Mouse (Mus musculus): ENCODE measurements at regions not wholly inside any gene's neighbourhood (a gene's known extent, or its start where the extent isn't known, plus 50 kb on each side); places are given as distances from the start of the nearest gene placed in this dataset.

DNA sequence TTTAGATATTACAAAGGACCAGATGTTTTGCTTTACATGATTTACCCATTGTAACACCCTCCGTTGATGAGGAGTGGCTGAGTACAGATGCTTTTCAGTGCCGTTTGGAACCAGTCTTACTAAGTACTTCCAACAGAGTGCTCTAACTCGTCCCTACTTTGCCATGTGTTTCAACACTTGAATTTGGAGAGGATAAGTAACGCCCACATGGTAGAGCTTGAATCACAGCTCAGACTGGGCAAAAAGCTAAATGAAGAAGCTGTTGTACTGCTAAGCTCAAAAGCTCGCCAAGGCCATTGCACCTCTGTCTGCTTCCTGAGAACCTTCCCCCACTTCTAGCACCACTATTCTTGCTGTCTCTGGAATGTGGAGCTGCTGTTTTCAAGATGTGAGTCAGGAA is 471.1 kb downstream of the Nfib start:
- H3K9me3 ChIP-seq (replicated peaks) = peaks cover 4% of the 10 kb centered on the region; the same call in 1 of the 2 replicates
- peak overlapping the region; percentile 21 for H3K27ac ChIP-seq
- no peak overlapping the region for H3K4me3 ChIP-seq
- H3K27me3 ChIP-seq = no peaks in the 10 kb centered on the region
- H3K9ac ChIP-seq = no peak overlapping the region
- no peak for ATAC-seq (replicated peaks; ENCODE audit: insufficient number of reproducible peaks, insufficient read depth, low FRiP score, low read depth)
- peaks cover 6% of the 10 kb centered on the region; the same call in 1 of the 2 replicates for H3K4me1 ChIP-seq (replicated peaks)
- no peak overlapping the region for H3K4me2 ChIP-seq
- no peaks in the 10 kb centered on the region for H3K36me3 ChIP-seq
- 56% methylated on average over 5 of the region's 5 CpGs for WGBS

DNA sequence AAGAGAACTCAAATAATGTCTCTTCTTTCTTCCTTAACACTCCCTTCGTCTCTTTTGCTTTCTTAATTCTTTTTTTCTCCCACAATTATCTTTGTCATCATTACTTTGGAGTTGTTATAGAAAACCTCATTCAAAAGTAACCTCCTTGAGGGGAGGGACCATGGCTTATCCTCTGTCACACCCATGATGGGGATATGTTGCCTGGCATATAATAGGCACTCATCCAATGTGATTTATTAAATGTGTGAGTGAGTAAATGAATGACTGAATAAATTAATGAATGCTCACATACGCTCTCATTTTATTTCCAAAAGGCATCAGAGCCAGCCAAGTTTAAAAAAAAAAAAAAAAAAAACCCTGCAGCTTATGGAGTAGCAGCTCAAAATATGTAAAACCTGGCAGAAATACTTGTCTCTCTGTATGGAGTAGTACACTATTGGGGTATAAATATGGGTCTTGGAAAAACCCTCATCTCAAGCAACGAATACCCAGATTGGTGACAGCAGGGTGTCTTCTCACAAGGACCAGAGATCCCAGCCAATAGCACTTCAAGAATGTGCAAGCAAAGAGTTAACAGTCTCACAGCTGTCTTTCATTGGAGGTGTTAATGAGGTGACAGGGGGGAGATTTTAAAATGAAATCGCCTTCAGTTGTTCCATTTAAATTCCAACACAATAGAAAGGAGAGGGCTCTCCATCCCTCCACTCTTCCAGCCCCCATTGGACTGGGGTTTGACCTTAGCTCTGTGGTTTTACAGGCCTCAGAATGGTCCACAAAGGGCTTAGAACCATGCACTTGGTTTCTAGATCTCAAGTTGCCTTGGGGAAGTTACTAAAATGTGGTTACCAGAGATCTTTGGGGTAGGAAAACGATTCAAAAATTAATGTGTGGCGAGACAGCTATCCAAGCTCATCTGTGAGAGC is 479.1 kb downstream of the Nfib start:
- H3K9me3 ChIP-seq (replicated peaks) = no peaks in the 10 kb centered on the region
- H3K27ac ChIP-seq = no peak overlapping the region
- no peaks in the 10 kb centered on the region for H3K4me1 ChIP-seq (replicated peaks)
- no peak overlapping the region for H3K4me3 ChIP-seq
- no peaks in the 10 kb centered on the region for H3K36me3 ChIP-seq
- no peaks in the 10 kb centered on the region for H3K27me3 ChIP-seq
- WGBS = 56% methylated on average over 6 of the region's 6 CpGs
- ATAC-seq (replicated peaks; ENCODE audit: insufficient number of reproducible peaks, insufficient read depth, low FRiP score, low read depth) = no peak
- H3K4me2 ChIP-seq = no peak overlapping the region
- H3K9ac ChIP-seq = no peak overlapping the region

DNA sequence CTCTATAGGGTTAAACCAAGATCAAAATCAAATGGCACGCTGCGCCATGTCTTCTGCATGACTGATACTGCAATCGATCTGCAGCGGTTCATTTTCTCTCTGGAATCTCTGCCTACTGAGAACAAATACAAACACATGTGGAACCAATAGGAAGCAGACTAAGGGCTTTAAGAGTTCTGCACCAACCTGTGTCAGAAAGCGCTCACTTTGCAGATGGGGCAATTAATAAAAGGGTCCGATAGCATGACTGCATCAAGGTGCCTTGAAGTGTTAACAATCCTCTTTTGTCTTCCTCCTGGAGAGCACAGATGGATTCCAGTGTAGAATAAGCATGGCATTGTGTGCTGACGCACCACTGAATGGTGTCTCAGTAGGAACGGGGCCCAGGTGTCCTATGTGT is 484.8 kb downstream of the Nfib start:
- H3K4me2 ChIP-seq = no peak overlapping the region
- H3K9ac ChIP-seq = no peak overlapping the region
- H3K4me3 ChIP-seq = no peak overlapping the region
- H3K9me3 ChIP-seq (replicated peaks) = no peaks in the 10 kb centered on the region
- ATAC-seq (replicated peaks; ENCODE audit: insufficient number of reproducible peaks, insufficient read depth, low FRiP score, low read depth) = no peak
- 0 out of 2 replicates have a peak, but pooled peaks cover 5% of the 10 kb centered on the region for H3K4me1 ChIP-seq (replicated peaks)
- H3K27me3 ChIP-seq = no peaks in the 10 kb centered on the region
- 82% methylated on average over 8 of the region's 8 CpGs for WGBS
- H3K36me3 ChIP-seq = no peaks in the 10 kb centered on the region
- peak overlapping the region; percentile 45; the same call in 1 of the 2 replicates for H3K27ac ChIP-seq

DNA sequence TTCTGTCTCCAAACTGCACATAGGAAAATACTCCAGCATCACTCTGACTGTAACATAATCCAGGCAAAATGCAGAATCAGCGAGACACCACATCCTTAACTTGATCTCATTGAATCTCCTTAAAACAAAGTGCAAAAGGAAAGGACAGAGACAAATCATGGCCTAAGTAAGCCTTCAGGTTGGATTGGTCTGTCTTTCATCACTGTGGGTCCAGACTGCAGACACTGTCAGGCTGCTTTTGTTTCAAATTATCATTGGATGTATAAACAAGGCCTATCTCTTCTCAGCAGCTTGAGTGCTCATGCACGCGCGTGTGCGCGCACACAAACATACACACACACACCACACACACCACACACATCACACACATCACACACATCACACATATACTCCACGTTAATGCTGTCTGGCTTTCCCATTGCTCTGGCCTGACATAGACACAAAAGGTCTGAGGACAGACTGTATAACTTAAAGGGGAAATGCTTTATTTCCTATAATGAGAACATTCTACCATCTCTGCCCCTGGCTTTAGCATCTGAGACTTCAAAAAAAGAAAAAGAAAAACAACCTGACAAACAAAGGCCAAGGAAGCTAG is 485.3 kb downstream of the Nfib start:
- Histone ChIP-seq H3K4me3 (no peak overlapping the region), H3K9me3 (replicated peaks) (no peaks in the 10 kb centered on the region), H3K36me3 (no peaks in the 10 kb centered on the region), H3K4me1 (replicated peaks) (0 out of 2 replicates have a peak, but pooled peaks cover 5% of the 10 kb centered on the region), H3K27me3 (no peaks in the 10 kb centered on the region), H3K4me2 (no peak overlapping the region), H3K27ac (peak overlapping the region; percentile 45), H3K9ac (no peak overlapping the region)
- no peak; the same call in 1 of the 2 replicates for ATAC-seq (replicated peaks; ENCODE audit: insufficient number of reproducible peaks, insufficient read depth, low FRiP score, low read depth)
- 65% methylated on average over 7 of the region's 7 CpGs for WGBS

DNA sequence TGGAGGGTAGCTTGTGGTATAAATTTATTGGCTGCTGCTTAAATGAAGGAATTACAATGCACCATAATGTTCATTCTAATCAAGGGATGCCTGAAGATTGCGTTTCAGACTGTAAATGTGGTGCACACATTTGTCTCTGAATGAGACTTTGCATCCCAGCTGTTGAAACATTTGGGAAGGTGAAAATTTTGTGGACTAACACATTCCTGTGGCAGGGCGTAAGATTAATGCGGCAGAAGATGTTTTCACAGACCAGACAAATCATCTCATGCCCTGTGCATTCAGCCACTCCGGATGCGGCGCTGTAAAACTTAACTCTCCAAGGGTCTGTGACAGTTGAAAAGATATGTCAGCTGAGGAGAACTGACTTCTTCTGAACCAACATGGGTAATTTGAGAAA is 486.9 kb downstream of the Nfib start:
- Histone ChIP-seq H3K4me2 (no peak overlapping the region), H3K36me3 (no peaks in the 10 kb centered on the region), H3K9ac (no peak overlapping the region), H3K4me3 (no peak overlapping the region), H3K4me1 (replicated peaks) (0 out of 2 replicates have a peak, but pooled peaks cover 5% of the 10 kb centered on the region), H3K27me3 (no peaks in the 10 kb centered on the region), H3K27ac (no peak overlapping the region), H3K9me3 (replicated peaks) (no peaks in the 10 kb centered on the region)
- 83% methylated on average over 6 of the region's 6 CpGs for WGBS
- ATAC-seq (replicated peaks; ENCODE audit: insufficient number of reproducible peaks, insufficient read depth, low FRiP score, low read depth) = no peak

DNA sequence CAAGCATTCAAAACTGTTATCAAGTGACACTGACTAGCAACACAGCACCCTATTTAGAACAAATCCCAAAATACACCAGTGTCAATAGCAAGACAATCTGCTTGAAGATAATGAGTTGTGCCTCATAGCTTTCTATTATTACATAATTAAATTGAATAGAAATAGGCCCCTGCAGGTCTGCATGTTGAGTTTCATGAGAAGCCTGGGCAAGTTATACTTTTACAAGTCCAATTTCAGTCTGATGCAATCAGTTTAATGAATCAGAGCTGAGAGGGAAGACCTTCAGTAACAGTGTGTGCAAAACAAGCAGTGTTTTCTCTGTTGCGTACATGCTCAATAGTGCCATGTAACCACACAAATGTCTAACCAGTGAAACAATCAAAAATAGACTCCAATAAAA is 498.5 kb downstream of the Nfib start:
- no peaks in the 10 kb centered on the region for H3K36me3 ChIP-seq
- H3K27ac ChIP-seq = no peak overlapping the region
- no peaks in the 10 kb centered on the region for H3K27me3 ChIP-seq
- no peaks in the 10 kb centered on the region for H3K4me1 ChIP-seq (replicated peaks)
- H3K4me2 ChIP-seq = no peak overlapping the region
- H3K9ac ChIP-seq = no peak overlapping the region
- no peak for ATAC-seq (replicated peaks; ENCODE audit: insufficient number of reproducible peaks, insufficient read depth, low FRiP score, low read depth)
- no peak overlapping the region for H3K4me3 ChIP-seq
- WGBS = 93% methylated on average over 1 of the region's 1 CpGs
- H3K9me3 ChIP-seq (replicated peaks) = no peaks in the 10 kb centered on the region

DNA sequence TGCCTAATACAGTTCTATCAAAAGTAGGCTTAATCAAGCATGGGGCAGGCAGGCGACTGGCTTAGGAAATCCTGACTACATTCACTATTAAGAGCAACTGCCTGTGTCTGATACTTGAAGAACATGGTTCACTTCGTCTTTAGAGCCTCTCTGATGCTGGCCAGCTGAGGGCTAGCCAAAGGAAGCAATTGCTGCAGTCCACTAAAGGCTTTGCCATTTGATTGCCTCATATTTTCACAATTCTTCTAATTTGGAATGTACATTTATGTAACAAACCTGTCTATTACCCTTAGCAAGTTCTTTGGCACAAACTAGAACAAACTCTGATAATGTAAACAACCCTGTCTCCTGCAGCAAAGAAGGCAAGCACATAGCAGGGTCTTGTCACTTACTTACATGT is 505.2 kb downstream of the Nfib start:
- Histone ChIP-seq H3K9ac (no peak overlapping the region), H3K27ac (0 out of 2 replicates have a peak overlapping the region, but pooled peaks have one; percentile 18), H3K4me3 (no peak overlapping the region), H3K4me2 (no peak overlapping the region), H3K27me3 (no peaks in the 10 kb centered on the region), H3K36me3 (no peaks in the 10 kb centered on the region), H3K4me1 (replicated peaks) (peaks cover 23% of the 10 kb centered on the region), H3K9me3 (replicated peaks) (no peaks in the 10 kb centered on the region)
- whole genome bisulfite sequencing = 53% methylated on average over 2 of the region's 2 CpGs
- no peak for ATAC-seq (replicated peaks; ENCODE audit: insufficient number of reproducible peaks, insufficient read depth, low FRiP score, low read depth)

DNA sequence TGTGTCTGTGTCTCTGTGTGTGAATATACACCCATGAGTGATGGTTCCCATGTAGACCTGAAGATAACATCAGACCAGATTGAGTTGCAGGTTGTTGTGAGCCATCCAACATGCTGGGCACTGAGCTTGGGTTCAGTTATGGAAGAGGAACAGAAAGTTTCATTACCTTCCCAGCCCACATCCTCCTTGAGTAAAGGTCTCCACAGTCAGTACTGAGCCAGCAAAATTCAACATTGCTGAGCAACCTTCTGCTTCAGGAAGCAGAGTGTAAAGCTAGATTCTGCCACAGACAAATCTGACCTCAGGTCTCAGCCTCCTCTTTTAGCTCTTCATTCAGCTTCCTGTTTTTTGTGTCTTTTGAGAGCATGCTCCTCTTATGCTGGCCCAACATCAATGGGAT is 506.4 kb downstream of the Nfib start:
- Histone ChIP-seq H3K4me1 (replicated peaks) (peaks cover 23% of the 10 kb centered on the region), H3K36me3 (no peaks in the 10 kb centered on the region), H3K4me3 (no peak overlapping the region), H3K9ac (no peak overlapping the region), H3K27ac (no peak overlapping the region), H3K9me3 (replicated peaks) (no peaks in the 10 kb centered on the region), H3K27me3 (no peaks in the 10 kb centered on the region), H3K4me2 (no peak overlapping the region)
- no peak for ATAC-seq (replicated peaks; ENCODE audit: insufficient number of reproducible peaks, insufficient read depth, low FRiP score, low read depth)

DNA sequence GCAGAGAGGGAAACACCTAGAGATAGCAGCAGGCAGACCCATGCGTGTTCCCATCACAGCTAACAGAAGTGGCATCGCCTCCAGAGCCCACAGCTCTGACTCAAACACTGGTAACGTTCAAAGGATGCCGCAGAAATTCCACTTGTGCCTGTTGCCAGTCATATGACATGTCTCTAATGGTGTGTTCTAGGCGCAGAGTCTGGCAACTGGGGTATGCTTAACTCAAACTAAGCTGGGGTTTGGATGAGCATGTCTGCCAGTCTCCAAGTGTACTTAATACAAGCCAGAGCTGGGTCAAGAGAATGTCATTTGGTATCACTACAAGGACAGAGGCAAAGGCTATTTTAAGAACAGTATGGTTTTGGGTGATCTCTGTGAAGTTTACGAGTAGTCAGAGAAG is 507.9 kb downstream of the Nfib start:
- ATAC-seq (replicated peaks; ENCODE audit: insufficient number of reproducible peaks, insufficient read depth, low FRiP score, low read depth) = peak; percentile 53
- Histone ChIP-seq H3K27me3 (no peaks in the 10 kb centered on the region), H3K27ac (peak overlapping the region; percentile 69), H3K9ac (no peak overlapping the region), H3K36me3 (no peaks in the 10 kb centered on the region), H3K4me1 (replicated peaks) (peaks cover 23% of the 10 kb centered on the region), H3K4me2 (peak overlapping the region; percentile 26; the same call in 1 of the 2 replicates), H3K4me3 (no peak overlapping the region), H3K9me3 (replicated peaks) (no peaks in the 10 kb centered on the region)
- WGBS = 30% methylated on average over 6 of the region's 6 CpGs

DNA sequence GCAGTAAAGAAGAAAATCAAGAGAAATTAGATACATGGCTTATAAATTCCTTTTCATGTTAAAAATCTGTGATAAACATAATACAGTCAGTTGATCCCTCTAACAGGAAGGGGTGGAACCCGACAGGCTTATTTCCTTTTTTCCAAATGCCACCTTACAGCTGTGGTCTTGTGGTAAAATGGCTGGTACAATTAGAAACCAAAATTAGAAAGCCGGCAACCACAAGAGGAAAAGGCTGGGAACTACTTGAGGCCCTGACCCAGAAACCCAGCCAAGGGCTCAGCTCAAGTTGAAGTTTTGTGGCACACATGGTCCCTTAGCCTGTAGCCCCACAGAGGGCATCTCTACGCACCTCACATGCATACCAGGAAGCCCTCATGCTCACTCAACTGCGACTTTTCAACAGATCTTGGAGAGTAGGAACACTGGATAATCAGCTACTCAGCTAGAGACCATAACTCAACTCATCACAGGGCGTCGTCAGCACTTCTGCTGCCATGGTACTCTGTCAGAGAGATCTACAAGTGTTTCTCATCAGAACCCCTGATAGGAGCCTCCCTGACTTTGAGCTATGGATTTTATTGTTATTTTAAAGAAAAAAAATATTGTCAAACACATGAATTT is 509.4 kb downstream of the Nfib start:
- Histone ChIP-seq H3K27me3 (no peaks in the 10 kb centered on the region), H3K27ac (no peak overlapping the region), H3K36me3 (no peaks in the 10 kb centered on the region), H3K4me3 (no peak overlapping the region), H3K4me1 (replicated peaks) (peaks cover 23% of the 10 kb centered on the region), H3K4me2 (no peak overlapping the region), H3K9me3 (replicated peaks) (no peaks in the 10 kb centered on the region), H3K9ac (no peak overlapping the region)
- 52% methylated on average over 6 of the region's 6 CpGs for WGBS
- no peak for ATAC-seq (replicated peaks; ENCODE audit: insufficient number of reproducible peaks, insufficient read depth, low FRiP score, low read depth)

DNA sequence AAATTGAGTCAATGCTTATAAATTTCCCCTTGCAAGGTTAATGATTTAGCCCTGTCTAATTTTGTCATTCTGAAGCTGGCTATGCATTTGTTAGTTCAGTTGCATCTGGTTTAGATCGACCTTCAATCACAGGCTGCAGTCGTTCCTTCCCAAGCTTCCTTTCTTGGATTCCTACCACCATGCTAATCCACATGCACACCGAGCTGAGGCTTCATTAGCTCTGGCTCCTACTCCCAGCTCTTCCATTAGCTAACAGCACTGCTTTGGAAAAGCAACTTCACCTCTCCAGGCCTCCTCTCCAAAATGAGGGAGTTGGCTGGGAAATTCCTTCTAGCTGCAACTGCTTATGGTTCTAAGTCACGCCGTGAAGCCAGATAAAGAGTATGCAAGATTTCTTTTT is 511.6 kb downstream of the Nfib start:
- Histone ChIP-seq H3K4me1 (replicated peaks) (peaks cover 23% of the 10 kb centered on the region), H3K4me2 (no peak overlapping the region), H3K9ac (no peak overlapping the region), H3K9me3 (replicated peaks) (no peaks in the 10 kb centered on the region), H3K27me3 (no peaks in the 10 kb centered on the region), H3K4me3 (no peak overlapping the region), H3K27ac (no peak overlapping the region), H3K36me3 (no peaks in the 10 kb centered on the region)
- WGBS = 52% methylated on average over 5 of the region's 5 CpGs
- ATAC-seq (replicated peaks; ENCODE audit: insufficient number of reproducible peaks, insufficient read depth, low FRiP score, low read depth) = no peak

All from heart, embryonic 15.5 days (tissue).